Mouse (Mus musculus): Measurements from ENCODE around the gene Papolb.

- TF ChIP-seq CTCF (IDR thresholded peaks at IDR 0.05; ENCODE audit: low read depth): no peak
- no peak for TF ChIP-seq EP300 (IDR thresholded peaks at IDR 0.05; ENCODE audit: low read depth)
These were observed 19.8 kb downstream of the Papolb start for GRCm38 (mm10) chr5:142510061-142510414.

Measured in liver, embryonic 14.5 days (tissue).